Comparison of ENCODE assay signal across 8 mouse cellular contexts in genomic region chr6:41136717-41137400, GRCm38 (mm10).
DNase-seq lines count a peak whose midpoint lies in the region; ATAC-seq lines count a peak whose summit lies in the region.

No protein-coding gene starts in this region.

- H3K9me3 ChIP-seq in forebrain, embryonic 12.5 days = no peaks in the 10 kb centered on the region

- no peak overlapping the region for H3K4me2 ChIP-seq in forebrain, embryonic 12.5 days

- H3K27me3 ChIP-seq in forebrain, embryonic 12.5 days = no peaks in the 10 kb centered on the region

- no peak overlapping the region for H3K9ac ChIP-seq in forebrain, embryonic 12.5 days

- peak; percentile 61; the same call in 1 of the 2 replicates for ATAC-seq in forebrain, embryonic 12.5 days (ENCODE audit: low FRiP score)

- H3K36me3 ChIP-seq in forebrain, embryonic 12.5 days (replicated peaks) = no peaks in the 10 kb centered on the region

- DNase-seq in adrenal gland, adult 2 months = peak; percentile 20
- no peak for DNase-seq in adrenal gland, postnatal 4 days (ENCODE audit: low spot score in 2 of 2)
- DNase-seq in B cell, adult 2 months = peak; percentile 57 to 59
- peak; percentile 37 for DNase-seq in brain, embryonic 18.5 days (ENCODE audit: low read depth, low spot score)
- DNase-seq in kidney, postnatal 10 days = peak; percentile 48
- DNase-seq in lung, postnatal 36 days = peak; percentile 27
- peak; percentile 57 for DNase-seq in right cerebral cortex, adult 18-20 months

- H3K4me3 ChIP-seq in forebrain, embryonic 12.5 days (replicated peaks) = no peak overlapping the region

- H3K4me1 ChIP-seq in forebrain, embryonic 12.5 days = no peaks in the 10 kb centered on the region

- 36% methylated on average over 6 of the region's 6 CpGs for WGBS in forebrain, embryonic 12.5 days

- H3K27ac ChIP-seq in forebrain, embryonic 12.5 days = no peak overlapping the region

Comparison
In these comparisons a context has a peak if more than half of its experiments do, and no peak if none do; other contexts are left out.
1. DNase-seq: peak in adrenal gland, adult 2 months (single experiment), B cell, adult 2 months (2 of 2), brain, embryonic 18.5 days (single experiment), kidney, postnatal 10 days (single experiment), lung, postnatal 36 days (single experiment) and right cerebral cortex, adult 18-20 months (single experiment); none in adrenal gland, postnatal 4 days (0 of 2).